Mouse (Mus musculus) urinary bladder, postnatal 25 days (tissue): ENCODE measurements around the gene Spaca4.

Source experiments
- DNase-seq: peaks from one replicate; pipeline ENCODE4 v3.0.0; 2022; ENCODE audit warnings: low spot score

The Spaca4 gene

DNA sequence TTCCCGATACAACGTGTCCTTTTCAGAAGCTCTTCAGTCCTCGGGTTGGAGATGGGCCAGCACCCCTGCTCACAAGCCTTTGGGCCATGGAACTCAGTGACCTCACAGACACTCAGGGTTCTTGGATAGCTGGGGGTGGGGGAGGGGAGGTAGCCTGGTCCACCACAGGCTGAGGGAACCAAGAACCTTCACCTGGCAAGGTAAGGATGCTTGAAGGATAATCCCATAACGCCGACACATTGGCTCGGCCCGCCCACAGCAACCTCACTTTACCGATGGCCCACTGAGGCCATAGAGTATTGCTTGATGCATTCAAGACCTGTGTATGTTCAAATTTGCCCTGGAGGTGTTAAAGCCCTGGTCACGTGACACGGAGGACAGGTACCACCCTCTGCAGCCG is at the start of gene Spaca4:
Gene Spaca4, minus strand, starts transcription at position 101 of the 400 bp plus-strand sequence.
- no peak for DNase-seq

DNA sequence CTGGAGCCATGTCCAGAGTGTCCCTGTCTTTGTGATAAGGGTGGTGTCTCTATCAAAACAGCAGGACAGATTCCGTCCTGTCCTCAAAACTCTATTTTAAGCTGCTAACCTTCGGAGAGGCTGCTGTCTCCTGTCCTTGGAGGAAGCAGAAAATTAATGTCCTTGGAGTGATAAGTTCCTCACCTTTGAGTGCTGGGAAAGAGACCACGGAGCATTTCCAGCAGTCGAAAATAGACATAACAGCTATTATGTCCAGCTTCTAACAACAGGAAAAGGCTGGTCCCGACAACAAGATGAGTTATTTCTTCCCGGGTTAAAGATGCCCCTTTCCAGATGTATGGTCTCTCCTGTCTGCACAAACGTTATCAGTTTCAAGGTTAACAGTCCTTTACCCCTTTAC is 49.6 kb upstream of the Spaca4 start:
- no peak for DNase-seq

DNA sequence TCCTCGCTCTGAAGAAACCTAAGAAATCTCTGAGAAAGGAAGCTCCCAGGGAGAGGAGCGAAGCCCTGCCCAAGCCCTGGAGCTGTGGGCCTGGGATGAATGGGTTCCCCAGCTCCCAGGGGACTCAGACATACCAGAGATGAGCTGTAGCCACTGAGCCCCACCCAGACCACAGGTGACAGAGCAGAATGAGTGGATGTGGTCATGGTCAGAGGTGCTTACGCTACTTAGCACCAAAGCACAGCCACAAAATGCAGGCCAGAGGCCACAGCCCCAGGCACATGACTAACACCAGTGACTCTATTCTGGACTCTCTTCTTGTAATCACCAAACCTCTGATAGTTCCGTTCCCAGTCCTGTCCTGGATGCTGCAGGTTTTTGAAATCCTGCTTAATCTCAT is 45.5 kb upstream of the Spaca4 start:
- DNase-seq = no peak

DNA sequence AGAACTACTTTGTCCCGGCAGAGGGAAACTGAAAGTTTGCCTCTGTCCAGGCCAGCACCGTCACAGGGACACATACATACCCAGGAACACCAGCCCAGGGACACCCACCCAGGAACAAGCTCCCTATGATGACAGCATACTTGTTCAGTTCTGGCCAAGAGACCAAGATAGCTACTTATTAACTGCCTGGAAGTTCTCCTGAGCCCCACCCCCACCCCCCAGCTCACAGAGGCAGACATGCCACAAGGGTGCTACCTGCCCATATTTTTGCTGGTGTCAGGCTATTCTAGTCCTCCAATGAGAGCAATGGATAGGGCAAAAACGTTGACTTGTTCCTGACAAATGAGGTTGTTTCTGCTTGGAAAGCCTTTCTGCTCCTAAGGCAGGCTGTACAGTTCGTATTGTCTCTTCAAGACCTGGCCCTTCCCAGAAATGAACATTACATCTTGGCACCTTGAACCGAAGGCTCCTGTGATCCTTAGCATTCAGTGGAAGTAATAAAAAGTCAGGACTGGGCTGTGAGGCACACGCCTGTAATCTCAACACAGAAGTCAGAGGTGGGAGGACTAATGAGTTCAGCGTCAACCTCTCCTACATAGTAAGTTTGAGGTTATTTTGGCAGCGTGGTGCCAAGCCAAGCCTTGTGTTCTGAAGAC is 44.9 kb upstream of the Spaca4 start:
- no peak for DNase-seq

DNA sequence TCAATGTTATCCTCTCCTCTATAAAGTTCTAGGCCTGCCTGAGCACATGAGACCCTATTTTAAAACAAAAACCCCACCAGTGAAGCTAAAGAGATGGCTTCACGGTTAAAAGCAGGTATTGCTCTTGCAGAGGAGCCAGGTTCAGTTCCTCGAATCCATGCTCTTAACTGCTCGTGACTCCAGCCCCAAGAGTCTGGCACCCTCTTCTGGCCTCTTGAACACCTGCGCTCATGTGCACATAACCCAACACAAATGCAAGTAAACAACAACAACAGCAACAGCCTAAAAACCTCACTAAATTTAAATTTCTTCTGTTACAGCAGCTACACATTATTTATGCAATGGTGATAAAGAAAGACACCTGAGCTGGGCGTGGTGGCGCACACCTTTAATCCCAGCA is 41.9 kb upstream of the Spaca4 start:
- no peak for DNase-seq

DNA sequence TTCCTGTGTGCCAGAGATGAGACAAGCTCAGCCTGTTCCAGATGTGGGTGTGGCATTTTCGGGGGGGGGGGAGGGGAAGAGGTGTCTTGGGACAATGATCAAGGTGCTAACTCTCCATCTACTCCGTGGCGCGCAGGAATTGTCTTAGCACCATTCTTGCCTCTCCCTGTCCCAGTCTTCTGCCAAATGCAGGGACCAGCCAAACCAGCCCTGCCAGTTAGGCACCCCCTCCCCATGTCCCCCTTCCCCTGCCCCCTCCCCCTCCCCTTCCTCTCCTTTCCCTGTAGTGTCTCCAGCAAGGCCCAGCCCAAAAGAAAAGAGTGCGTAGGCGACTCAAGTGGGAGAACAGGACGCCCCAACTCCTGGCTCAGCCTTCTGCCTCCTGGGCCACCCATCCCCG is 41.2 kb upstream of the Spaca4 start:
- DNase-seq = no peak

DNA sequence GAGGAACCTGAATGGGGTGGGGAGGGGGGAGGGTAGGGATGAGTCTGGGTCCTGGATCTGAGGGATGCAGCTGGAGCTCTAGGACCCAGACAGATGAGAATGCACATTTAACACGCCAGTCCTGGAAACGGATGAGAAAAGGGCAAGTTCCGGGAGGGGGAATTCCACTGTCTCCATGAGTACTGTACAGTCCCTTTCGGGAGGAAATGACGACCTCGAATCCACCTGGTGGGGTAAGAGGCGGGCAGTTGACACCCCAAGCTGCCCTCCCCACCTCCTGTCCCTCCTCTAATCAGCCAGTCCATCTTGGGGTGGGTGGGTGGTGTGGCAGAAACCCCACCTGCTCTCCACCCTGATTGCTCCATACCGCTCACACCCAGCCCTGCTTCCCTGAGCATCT is 40.4 kb upstream of the Spaca4 start:
- no peak for DNase-seq

DNA sequence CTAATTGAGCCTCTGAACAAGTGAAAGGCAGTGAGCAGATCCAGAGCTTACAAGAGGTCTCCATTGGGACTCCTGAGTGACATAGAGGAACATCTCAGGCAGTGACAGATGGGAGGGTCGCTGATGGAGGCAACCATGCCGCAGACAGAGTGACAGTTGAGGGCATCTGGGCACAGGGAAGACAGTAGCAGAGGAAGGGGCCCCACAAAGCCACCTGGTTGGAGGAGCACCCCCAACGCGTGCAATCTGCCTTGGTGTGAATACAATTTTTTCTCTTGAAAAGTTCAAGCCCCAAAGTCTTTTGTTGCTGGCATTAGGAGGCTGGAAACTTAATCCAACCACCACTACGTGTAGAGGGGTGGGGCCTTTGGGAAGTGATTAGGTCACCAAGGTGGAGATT is 34.5 kb upstream of the Spaca4 start:
- no peak for DNase-seq

DNA sequence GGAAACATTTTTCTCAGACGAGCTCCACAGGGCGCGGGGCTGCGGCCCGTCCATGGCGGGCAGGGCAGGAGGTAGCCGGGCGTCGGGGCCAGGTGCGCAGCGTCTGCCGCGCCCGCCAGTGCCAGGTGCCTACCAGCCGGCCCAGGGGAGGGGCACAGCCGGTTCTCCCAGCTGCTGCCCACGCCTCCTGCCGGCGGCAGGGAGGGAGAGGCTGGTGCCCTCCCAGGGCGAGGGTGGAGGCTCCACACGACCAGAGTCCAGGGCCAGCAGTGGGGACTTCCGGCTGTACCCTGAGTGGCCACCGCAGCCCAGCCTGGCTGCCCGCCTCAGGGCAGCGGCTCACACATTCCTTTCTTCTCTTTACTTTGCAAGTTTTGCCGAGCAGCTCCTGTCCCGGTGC is 33.8 kb upstream of the Spaca4 start:
- DNase-seq = peak; percentile 39

DNA sequence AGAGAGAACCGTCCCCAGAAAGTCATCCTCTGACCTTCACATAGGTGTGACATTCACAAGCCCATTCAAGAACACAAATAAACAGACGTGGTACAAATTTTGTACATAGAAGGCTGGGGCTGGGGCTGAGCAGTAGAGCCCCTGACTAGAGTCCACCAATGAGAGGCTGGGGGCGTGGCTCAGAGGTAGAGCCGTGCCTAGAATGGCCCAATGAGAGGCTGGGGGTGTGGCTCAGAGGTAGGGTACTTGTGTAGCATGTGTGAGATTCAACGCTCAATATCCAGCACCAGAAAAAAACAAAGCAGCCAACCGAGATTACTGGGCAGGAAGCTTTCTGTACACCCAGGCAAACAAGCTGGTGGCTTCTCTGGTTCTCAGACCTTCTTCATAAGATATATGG is 30.1 kb upstream of the Spaca4 start:
- DNase-seq = no peak

DNA sequence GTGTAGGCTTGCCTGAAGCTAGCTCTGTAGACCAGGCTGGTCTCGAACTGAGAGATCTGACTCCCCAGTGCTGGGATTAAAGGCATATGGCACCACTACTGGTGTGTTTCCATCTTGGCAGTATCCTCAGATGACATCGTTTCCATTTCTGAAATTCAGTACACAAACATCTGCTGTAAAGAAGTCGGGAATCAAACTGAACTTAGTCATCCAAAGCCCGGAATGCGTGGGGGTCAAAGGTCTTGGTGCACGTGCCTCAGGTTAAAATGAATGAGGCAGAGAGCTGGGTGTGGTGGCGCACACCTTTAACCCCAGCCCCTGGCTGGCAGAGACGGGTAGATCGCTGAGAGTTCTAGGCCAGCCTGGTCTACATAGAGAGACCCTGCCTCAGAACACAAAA is 24.5 kb upstream of the Spaca4 start:
- no peak for DNase-seq

DNA sequence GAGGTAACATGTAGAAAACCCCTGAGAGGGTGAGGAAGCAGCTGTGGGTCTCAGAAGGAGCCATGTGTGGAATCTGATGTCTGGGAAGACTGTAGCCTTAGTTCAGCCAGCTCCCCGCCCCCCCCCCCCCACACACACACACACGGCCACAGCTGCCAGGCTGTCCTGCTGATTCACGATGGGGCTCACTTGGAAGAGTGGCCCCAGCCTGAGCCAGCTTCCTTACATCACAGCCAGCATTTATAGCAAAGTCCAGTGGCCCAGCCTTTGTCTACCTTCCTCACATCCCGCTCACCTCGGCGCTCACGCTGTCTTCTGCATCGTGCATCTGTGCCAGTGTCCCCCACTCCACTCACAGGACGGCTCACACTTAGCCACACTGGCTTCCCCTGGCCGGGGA is 23.8 kb upstream of the Spaca4 start:
- DNase-seq = no peak

DNA sequence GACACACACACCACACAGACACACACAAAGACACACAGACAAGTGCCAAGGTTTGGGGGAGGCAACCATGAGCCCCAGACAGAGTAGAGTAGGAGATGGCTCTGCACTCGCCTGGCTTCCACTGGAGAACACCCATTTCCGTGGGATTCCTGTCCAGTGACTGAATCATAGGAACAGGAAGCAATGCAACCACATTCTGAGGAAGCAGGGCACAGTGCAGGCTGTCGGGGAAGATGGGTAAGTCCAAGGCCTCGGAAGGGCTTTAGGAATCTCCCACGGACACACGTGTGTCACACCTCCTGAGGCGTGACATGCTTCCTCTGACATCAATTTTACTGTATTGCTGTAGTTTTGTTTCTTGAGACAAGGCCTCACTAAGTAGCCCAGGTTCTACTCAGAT is 22.5 kb upstream of the Spaca4 start:
- DNase-seq = no peak

DNA sequence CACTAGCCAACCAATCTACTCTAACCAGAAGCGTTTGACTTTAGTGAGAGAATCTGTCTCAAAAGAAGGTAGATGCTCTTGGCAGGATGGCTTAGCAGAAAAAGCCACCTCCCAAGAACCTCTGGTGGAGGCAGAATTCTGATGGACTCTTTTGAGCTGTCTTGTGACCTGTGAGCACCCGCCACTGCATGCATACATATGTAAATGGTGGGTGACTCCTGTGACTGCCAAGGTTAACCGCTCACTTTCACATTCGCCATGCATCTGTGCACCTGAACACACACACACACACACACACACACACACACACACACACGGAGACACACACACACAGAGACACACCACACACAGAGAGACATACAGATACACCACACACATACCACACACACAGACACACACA is 21.8 kb upstream of the Spaca4 start:
- DNase-seq = no peak

DNA sequence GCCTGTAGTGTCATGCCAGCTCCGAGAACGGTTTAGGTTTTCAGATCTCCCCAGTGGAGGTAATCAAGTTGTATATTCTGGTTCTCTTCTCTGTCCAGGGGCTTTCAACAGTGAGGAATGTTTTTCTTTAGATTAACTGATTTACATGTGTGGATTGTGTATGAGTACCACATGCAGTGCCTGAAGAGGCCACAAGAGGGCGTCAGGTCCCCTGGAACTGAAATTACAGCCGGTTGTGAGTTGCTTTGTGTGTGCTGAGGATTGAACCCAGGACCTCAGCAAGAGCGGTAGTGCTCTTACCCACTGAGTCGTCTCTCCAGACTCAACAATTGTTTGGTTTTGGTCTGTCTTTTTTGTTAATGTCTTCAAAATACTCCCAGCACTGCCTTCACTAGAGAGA is 20.9 kb upstream of the Spaca4 start:
- no peak for DNase-seq

DNA sequence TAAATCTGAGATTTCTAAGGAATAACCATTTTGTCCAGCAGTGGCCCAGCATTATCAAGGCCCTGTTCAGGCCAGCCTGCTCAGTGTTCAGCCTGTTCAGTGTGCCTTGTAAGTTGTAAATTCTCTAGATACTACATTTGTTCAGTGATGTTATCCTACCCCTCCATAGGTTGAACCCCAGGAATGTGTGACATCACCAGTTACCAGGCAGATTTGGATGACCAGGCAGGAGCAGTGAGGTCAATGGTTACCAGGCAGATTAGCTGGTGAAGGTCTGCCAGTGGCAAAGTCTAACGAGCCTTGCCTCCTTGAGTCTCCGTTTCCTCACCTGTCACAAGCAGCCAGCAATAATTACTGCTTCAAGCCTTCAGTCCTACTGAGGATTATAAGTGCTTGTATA is 18.8 kb upstream of the Spaca4 start:
- peak; percentile 83 for DNase-seq

DNA sequence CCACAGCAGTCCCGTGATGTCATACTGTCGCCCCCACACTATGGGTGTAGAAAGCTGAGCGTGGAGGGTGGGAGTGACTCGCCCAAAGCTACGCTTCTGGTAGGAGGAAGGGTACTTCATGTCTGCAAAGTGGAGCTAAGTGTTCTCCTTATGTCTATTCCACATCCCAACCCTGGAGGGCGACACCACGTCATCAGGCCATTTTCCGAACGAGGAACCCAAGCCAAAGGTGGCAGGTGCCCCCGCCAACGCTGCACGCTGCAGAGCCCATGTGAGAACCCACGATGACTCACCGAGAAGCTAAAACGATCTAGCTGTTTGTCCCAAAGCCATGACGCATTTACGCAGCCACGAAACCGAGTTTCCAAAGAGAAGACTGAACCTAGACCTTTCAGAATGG is 16.7 kb upstream of the Spaca4 start:
- DNase-seq = no peak

DNA sequence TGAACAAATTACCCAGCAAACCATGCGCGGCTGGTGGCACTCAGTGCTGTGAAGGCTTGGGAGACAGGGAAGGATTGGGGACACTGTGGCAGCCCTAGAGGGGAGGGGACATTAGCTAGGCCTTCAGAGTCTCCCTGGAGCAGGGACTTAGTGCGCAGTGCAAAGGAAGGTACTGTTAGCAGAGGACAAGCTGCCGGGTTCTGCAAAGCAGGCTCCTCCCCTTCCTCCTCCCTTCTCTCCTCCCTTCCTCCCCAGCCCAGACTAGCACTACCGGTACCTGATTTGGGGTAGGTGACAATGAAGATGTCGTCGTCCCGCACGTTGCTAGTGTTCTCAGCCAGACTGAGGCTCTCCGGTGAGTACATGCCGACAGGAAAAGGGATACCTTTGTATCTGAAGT is 16.2 kb upstream of the Spaca4 start:
- DNase-seq = no peak

DNA sequence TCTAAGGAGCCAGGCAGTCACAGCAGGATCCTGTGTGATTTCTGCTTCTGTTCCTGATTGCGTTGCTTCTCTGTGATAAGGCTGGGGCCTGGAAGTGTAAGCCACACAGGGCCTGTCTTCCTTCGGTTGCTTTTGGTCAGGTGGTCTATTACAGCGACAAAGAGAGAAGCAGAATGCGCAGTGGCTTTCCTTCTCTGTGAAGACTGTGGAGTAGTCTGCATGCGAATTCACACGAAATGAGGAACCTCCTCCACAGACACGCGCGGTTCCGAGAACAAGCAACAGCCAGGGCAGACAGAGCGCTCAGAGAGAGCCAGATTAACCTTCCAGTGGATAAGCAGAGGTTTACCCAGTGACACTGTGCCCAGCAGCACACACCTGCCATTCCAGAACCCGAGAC is 15.7 kb upstream of the Spaca4 start:
- DNase-seq = no peak

DNA sequence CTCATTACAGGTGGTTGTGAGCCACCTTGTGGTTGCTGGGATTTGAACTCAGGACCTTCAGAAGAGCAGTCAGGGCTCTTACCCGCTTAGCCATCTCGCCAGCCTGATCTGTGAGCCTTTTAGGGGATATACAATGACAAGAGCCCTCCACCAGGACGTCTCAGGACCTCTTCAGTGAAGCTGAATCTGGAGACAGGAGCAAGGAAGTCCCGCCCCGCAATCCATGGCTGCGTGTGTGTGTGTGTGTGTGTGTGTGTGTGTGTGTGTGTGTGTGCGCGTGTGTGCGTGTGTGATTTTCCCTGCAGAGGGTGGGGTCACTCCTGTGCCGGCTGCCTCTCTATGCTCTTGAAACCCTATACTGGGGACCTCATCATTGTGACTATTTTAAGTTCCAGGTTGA is 14.2 kb upstream of the Spaca4 start:
- no peak for DNase-seq

DNA sequence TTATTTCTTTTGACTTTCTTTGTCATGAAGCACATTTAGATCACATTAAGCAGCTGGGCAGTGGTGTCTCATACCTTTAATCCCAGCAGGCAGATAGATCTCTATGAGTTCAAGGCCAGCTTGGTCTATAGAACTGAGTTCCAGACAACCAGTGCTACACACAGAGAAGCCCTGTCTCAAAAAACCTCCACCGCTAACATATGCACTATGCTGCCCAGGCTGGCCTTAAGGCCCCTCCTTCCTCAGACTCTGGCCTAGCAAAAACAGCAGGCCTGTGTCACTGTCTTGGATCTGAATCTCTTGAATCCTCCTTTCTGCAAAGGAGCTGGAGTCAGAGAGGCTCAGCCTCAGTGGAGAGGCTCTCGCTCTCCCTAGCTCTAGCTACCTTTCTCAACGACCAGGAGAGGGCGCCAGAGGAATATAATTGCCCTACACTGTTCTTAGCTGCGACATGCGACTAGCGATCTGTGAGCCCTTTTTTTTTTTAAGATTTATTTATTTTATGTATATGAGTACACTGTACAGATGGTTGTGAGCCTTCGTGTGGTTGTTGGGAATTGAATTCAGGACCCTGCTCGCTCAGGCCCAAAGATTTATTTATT is 13.7 kb upstream of the Spaca4 start:
- peak; percentile 81 for DNase-seq

DNA sequence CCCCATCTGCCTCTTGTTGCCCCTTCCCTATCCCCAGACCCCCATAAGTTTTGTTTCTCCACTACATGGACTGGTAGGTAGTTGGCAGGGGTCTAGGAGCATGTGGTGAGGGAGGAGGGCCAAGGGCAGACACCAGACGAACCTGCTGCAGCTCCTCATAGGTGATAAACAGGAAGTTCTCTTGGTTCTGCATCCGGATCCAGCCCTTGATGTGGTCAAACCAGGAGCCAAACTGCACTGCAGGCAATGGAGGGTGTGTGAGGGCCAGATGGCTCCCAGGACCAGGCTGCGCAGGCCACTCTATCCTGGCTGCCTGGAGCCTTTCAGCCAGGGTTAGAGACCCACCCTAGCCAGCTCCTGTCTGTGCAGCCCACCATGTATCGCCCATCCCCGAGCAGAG is 7.9 kb upstream of the Spaca4 start:
- DNase-seq = no peak

DNA sequence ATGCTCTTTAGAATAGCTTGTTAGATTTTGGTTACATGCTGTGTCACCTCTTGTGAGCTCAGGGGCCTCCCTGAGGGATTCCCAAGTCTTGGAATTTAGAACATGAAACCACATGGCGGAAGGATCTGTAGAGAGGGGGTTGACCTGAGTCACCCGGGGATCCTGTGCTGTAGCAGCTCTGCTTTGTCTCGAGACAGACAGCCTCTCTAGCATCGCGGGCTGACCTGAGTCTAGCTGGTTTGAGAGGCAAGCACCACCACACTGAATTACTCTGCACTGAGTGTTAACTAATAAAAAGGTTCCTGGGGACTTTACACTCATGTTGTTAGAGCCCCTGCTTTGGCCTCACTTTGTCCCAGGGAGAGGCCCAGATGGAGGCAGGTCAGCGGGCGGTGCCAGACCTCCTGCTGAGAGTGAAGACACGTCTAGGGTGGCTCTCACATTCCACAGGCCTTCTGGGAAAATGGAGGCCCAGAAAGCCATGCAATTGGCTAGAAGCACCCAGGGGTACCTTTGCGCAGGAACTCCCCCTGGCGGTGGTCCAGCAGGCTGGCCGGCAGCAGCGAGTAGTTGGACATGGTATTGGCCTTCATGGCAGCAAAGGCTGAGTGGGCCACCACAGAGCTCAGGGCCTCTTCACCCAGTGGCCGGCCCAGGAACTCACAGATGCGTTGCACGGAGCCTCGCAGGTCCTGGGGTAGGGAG is 5.3 kb upstream of the Spaca4 start:
- no peak for DNase-seq

DNA sequence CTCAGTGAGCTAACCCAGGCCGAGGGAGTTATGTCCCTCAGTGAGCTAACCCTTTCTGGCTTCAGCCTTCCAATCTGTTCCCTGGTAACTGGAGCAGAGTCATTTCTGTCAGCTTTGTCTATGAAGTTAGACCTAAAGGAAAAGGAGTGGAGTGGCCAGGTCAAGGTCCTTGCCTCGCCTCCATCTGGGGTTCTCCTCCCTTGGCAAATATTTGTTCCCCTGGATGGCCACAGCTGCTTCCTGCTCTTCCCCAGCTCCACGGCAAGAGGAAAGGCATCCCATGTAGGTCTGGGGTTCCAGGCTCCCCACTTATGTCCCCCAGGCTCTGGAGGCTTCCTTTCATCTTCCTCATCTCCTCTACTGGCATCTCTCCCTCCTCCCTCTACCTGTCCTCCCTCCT is 2.0 kb upstream of the Spaca4 start:
- DNase-seq = no peak
